In genomic region chr8:106838803-106839202, GRCm38 (mm10) we compare ENCODE assay signal across 11 mouse cellular contexts. TPM values are rescaled to one million over a fixed set of nuclear protein-coding genes. Genes with fewer than 3 reads are reported as not detected.
DNase-seq lines count a peak whose midpoint lies in the region; ATAC-seq and TF ChIP-seq lines count a peak whose summit lies in the region.
"Had no signal": no experiment of that assay in that cellular context is flagged by ENCODE, and none has a peak within 500 bp of the region (broad histone marks: within the 10 kb centered on the region; RNA-seq: fewer than 3 reads in every experiment).

No protein-coding gene starts in this region.

- no peaks in the 10 kb centered on the region for H3K36me3 ChIP-seq in heart, embryonic 11.5 days (ENCODE audit: control insufficient read depth, insufficient read depth, low read length)
- H3K36me3 ChIP-seq in lung, embryonic 14.5 days (ENCODE audit: insufficient read depth) = no peaks in the 10 kb centered on the region
- no peaks in the 10 kb centered on the region for H3K36me3 ChIP-seq in heart, embryonic 14.5 days (ENCODE audit: control insufficient read depth, insufficient read depth, low read length)
- no peaks in the 10 kb centered on the region for H3K36me3 ChIP-seq in neural tube, embryonic 14.5 days (ENCODE audit: control insufficient read depth, insufficient read depth, low read length)

- peak overlapping the region; percentile 41; the same call in 1 of the 2 replicates for H3K4me2 ChIP-seq in heart, embryonic 11.5 days
- no peak overlapping the region for H3K4me2 ChIP-seq in lung, embryonic 14.5 days
- H3K4me2 ChIP-seq in heart, embryonic 14.5 days (ENCODE audit: low read length) = peak overlapping the region; percentile 43
- H3K4me2 ChIP-seq in neural tube, embryonic 14.5 days (ENCODE audit: low read depth, low read length) = no peak overlapping the region

- no peak for TF ChIP-seq CTCF in lung, embryonic 14.5 days (IDR thresholded peaks at IDR 0.05; ENCODE audit: low read depth)

- no peak overlapping the region for H3K4me3 ChIP-seq in heart, embryonic 11.5 days (ENCODE audit: low read depth, low read length)
- no peak overlapping the region for H3K4me3 ChIP-seq in lung, embryonic 14.5 days (ENCODE audit: low read depth, low read length)
- no peak overlapping the region for H3K4me3 ChIP-seq in heart, embryonic 14.5 days (ENCODE audit: control insufficient read depth in 1 of 2, insufficient read depth in 1 of 2, low read depth in 1 of 2, low read length in 2 of 2)
- no peak overlapping the region for H3K4me3 ChIP-seq in neural tube, embryonic 14.5 days (ENCODE audit: low read depth, low read length)

- no peak for DNase-seq in heart, postnatal 25 days (ENCODE audit: low spot score)
- no peak for DNase-seq in lung, embryonic 14.5 days
- no peak for DNase-seq in lung, postnatal 10 days
- DNase-seq in right cerebral cortex, postnatal 4 days = no peak
- DNase-seq: gastrocnemius, postnatal 14 days; left cerebral cortex, postnatal 4 days had no signal

- peak overlapping the region; percentile 90 for H3K27ac ChIP-seq in heart, embryonic 11.5 days (ENCODE audit: low read depth, low read length)
- peak overlapping the region; percentile 3; the same call in 1 of the 2 replicates for H3K27ac ChIP-seq in lung, embryonic 14.5 days (ENCODE audit: low read depth)
- H3K27ac ChIP-seq in heart, embryonic 14.5 days (replicated peaks in 1 of 2; ENCODE audit: control insufficient read depth in 1 of 2, insufficient read depth in 1 of 2, low read depth in 2 of 2, low read length in 2 of 2) = peak overlapping the region; percentile 89 to 97
- peak overlapping the region; percentile 52; the same call in 1 of the 2 replicates for H3K27ac ChIP-seq in neural tube, embryonic 14.5 days (ENCODE audit: low read depth, low read length)

- no peak overlapping the region for H3K9ac ChIP-seq in heart, embryonic 11.5 days (ENCODE audit: low read depth, low read length)
- H3K9ac ChIP-seq in lung, embryonic 14.5 days = no peak overlapping the region
- H3K9ac ChIP-seq in heart, embryonic 14.5 days (ENCODE audit: low read length) = peak overlapping the region; percentile 62
- H3K9ac ChIP-seq in neural tube, embryonic 14.5 days (replicated peaks; ENCODE audit: low read depth, low read length) = no peak overlapping the region

- H3K4me1 ChIP-seq in heart, embryonic 11.5 days (ENCODE audit: control insufficient read depth, insufficient read depth, low read length) = peaks cover 23% of the 10 kb centered on the region
- no peaks in the 10 kb centered on the region for H3K4me1 ChIP-seq in lung, embryonic 14.5 days (ENCODE audit: insufficient read depth)
- H3K4me1 ChIP-seq in heart, embryonic 14.5 days (ENCODE audit: control insufficient read depth in 2 of 2, insufficient read depth in 2 of 2, low read length in 2 of 2) = peaks cover 30 to 44% of the 10 kb centered on the region in 2 experiments
- H3K4me1 ChIP-seq in neural tube, embryonic 14.5 days (ENCODE audit: control insufficient read depth, insufficient read depth, low read length) = peaks cover 5% of the 10 kb centered on the region; the same call in 1 of the 2 replicates

- intact Hi-C loops in heart, postnatal 25 days (cut with DNase I) = loop anchor here (5.0 kb wide), 2 partner anchors 33 to 67 kb away; partner anchors contain the start of gene Has3

- ATAC-seq in heart, embryonic 11.5 days (replicated peaks; ENCODE audit: insufficient number of reproducible peaks, low FRiP score, low TSS enrichment) = no peak
- ATAC-seq in lung, embryonic 14.5 days (ENCODE audit: insufficient read depth) = no peak
- no peak for ATAC-seq in heart, embryonic 14.5 days (ENCODE audit: insufficient number of reproducible peaks, insufficient read depth, low FRiP score, low read depth)
- ATAC-seq in neural tube, embryonic 14.5 days (ENCODE audit: low read depth) = no peak
- ATAC-seq in erythroid progenitor cell, adult 5-6 weeks (replicated peaks; ENCODE audit: low FRiP score, poor library complexity, severe bottlenecking) = no peak
- ATAC-seq: CD4-positive, CD25-positive, alpha-beta regulatory T cell, adult 4 months had no signal

- WGBS in heart, embryonic 11.5 days (ENCODE audit: insufficient replicate concordance) = 62% methylated on average over 6 of the region's 6 CpGs
- 60% methylated on average over 6 of the region's 6 CpGs for WGBS in lung, embryonic 14.5 days
- WGBS in heart, embryonic 14.5 days = 56% methylated on average over 6 of the region's 6 CpGs
- WGBS in neural tube, embryonic 14.5 days = 81% methylated on average over 6 of the region's 6 CpGs

- H3K27me3 ChIP-seq in heart, embryonic 11.5 days (ENCODE audit: control insufficient read depth, insufficient read depth, low read length) = no peaks in the 10 kb centered on the region
- no peaks in the 10 kb centered on the region for H3K27me3 ChIP-seq in lung, embryonic 14.5 days (ENCODE audit: insufficient read depth, low read length)
- no peaks in the 10 kb centered on the region for H3K27me3 ChIP-seq in heart, embryonic 14.5 days (ENCODE audit: control insufficient read depth, insufficient read depth, low read length)
- no peaks in the 10 kb centered on the region for H3K27me3 ChIP-seq in neural tube, embryonic 14.5 days (ENCODE audit: control insufficient read depth, insufficient read depth, low read length)

- H3K9me3 ChIP-seq in heart, embryonic 11.5 days (replicated peaks; ENCODE audit: control insufficient read depth, low read length) = no peaks in the 10 kb centered on the region
- H3K9me3 ChIP-seq in lung, embryonic 14.5 days (ENCODE audit: low read depth, low read length) = no peaks in the 10 kb centered on the region
- H3K9me3 ChIP-seq in heart, embryonic 14.5 days (ENCODE audit: control insufficient read depth, low read length) = no peaks in the 10 kb centered on the region
- H3K9me3 ChIP-seq in neural tube, embryonic 14.5 days (ENCODE audit: control insufficient read depth, low read length) = no peaks in the 10 kb centered on the region

RNA-seq across cellular contexts. Expression of gene Has3, which starts 31.2 kb away (rescaled TPM):
- 0.08 and 0.17 TPM in 2 replicates for polyA plus RNA-seq in heart, embryonic 11.5 days (2014; fragmentation: Nextera tagmentation; extraction: Ambion mirVana)
- total RNA-seq in heart, postnatal 25 days (2021) = 1 to 10 TPM; 1.0 to 1.7 TPM
- 0.28 and 0.39 TPM in 2 replicates for polyA plus RNA-seq in lung, embryonic 14.5 days (2014; fragmentation: Nextera tagmentation; extraction: Ambion mirVana)
- polyA plus RNA-seq in heart, embryonic 14.5 days (2014; fragmentation: Nextera tagmentation; extraction: Ambion mirVana) = 0.09 and 0.16 TPM in 2 replicates
- polyA plus RNA-seq in neural tube, embryonic 14.5 days (2014; fragmentation: Nextera tagmentation; extraction: Ambion mirVana) = 1.4 and 2.0 TPM in 2 replicates
- not detected in 2 replicates for total RNA-seq in erythroid progenitor cell, adult 5-6 weeks (2015; ENCODE audit: low replicate concordance)
- total RNA-seq in erythroid progenitor cell, adult 5-6 weeks (2017; ENCODE audit: low replicate concordance) = 0.51 TPM in 1 of 2 replicates, not detected in the other

RNA-seq across cellular contexts. Expression of gene Utp4, which starts 54.6 kb away (rescaled TPM):
- 53.9 and 56.9 TPM in 2 replicates for polyA plus RNA-seq in heart, embryonic 11.5 days (2014; fragmentation: Nextera tagmentation; extraction: Ambion mirVana)
- 10 to 100 TPM; 17.7 to 19.1 TPM for total RNA-seq in heart, postnatal 25 days (2021)
- polyA plus RNA-seq in lung, embryonic 14.5 days (2014; fragmentation: Nextera tagmentation; extraction: Ambion mirVana) = 79.2 and 80.4 TPM in 2 replicates
- polyA plus RNA-seq in heart, embryonic 14.5 days (2014; fragmentation: Nextera tagmentation; extraction: Ambion mirVana) = 39.6 and 40.2 TPM in 2 replicates
- polyA plus RNA-seq in neural tube, embryonic 14.5 days (2014; fragmentation: Nextera tagmentation; extraction: Ambion mirVana) = 42.7 and 45.2 TPM in 2 replicates
- total RNA-seq in erythroid progenitor cell, adult 5-6 weeks (2015; ENCODE audit: low replicate concordance) = 13.0 and 18.4 TPM in 2 replicates
- 5.9 and 8.9 TPM in 2 replicates for total RNA-seq in erythroid progenitor cell, adult 5-6 weeks (2017; ENCODE audit: low replicate concordance)

Comparison
In these comparisons a context has a peak if more than half of its experiments do, and no peak if none do; other contexts are left out.
1. H3K27ac ChIP-seq: peak in every context shown above with its lines; median percentile 93 in heart, embryonic 14.5 days; 90 in heart, embryonic 11.5 days; 52 in neural tube, embryonic 14.5 days; 3 in lung, embryonic 14.5 days.
2. H3K4me2 ChIP-seq: peak in heart, embryonic 11.5 days (single experiment) and heart, embryonic 14.5 days (single experiment); none in lung, embryonic 14.5 days (single experiment) and neural tube, embryonic 14.5 days (single experiment).